Mouse (Mus musculus): Measurements from ENCODE around the gene Lsm10. TPM values are rescaled to one million over a fixed set of nuclear protein-coding genes. Genes with fewer than 3 reads are reported as not detected.
"Not testable (repeated sequence)": the region's sequence is repeated elsewhere in the genome, so short reads cannot be mapped to it uniquely, and the experiment has no call there.

Gene Lsm10
- polyA plus RNA-seq, 1 experiment from 2014 or later: 59.3 TPM

GRCm38 (mm10) chr4:126091873-126092272 is 4.5 kb upstream of the Lsm10 start:
- H3K9ac ChIP-seq (replicated peaks; ENCODE audit: low read length): no peak overlapping the region
- H3K9me3 ChIP-seq (ENCODE audit: low read length): no peaks in the 10 kb centered on the region
- H3K4me1 ChIP-seq (ENCODE audit: insufficient read depth, low read length): peaks cover 4% of the 10 kb centered on the region; the same call in 1 of the 2 replicates
- no peak for ATAC-seq (ENCODE audit: low FRiP score, low TSS enrichment)
- H3K36me3 ChIP-seq (ENCODE audit: insufficient read depth, low read length): no peaks in the 10 kb centered on the region
- WGBS: 84% methylated on average over 8 of the region's 8 CpGs
- no peak overlapping the region for H3K27ac ChIP-seq (ENCODE audit: low read length)
- no peaks in the 10 kb centered on the region for H3K27me3 ChIP-seq (ENCODE audit: insufficient read depth, low read length)
- H3K4me2 ChIP-seq (replicated peaks; ENCODE audit: low read depth, low read length): no peak overlapping the region
- no peak overlapping the region for H3K4me3 ChIP-seq (ENCODE audit: low read length)

DNA sequence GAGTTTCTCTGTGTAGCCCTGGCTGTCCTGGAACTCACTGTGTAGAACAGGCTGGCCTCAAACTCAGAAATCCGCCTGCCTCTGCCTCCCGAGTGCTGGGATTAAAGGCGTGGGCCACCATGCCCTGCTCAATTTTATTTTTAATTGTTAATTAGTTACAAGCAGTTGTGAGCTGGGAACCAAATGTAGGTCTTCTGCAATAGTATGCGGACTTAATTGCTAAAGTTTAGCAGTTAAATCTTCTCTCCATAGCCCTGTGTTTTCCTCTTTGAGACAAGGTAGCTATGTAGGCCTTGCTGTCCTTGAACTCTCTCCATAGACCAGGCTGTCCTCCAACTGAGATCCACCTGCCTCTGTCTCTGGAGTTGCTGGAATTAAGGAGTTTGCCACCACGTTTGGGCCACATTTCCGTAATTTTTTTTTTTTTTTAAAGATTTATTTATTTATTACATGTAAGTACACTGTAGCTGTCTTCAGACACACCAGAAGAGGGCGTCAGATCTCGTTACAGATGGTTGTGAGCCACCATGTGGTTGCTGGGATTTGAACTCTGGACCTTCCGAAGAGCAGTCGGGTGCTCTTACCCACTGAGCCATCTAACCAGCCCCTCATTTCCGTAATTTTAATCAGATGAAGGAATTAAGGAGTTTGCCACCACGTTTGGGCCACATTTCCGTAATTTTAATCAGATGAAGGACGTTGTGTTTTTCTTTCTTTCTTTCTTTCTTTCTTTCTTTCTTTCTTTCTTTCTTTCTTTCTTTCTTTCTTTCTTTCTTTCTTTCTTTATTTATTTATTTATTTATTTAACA is 597 bp upstream of the Lsm10 start:
- 53% methylated on average over 14 of the region's 14 CpGs for WGBS
- not testable (repeated sequence) for ATAC-seq (ENCODE audit: low FRiP score, low TSS enrichment); H3K4me3 ChIP-seq (ENCODE audit: low read length); H3K9me3 ChIP-seq (ENCODE audit: low read length); H3K9ac ChIP-seq (replicated peaks; ENCODE audit: low read length); H3K27me3 ChIP-seq (ENCODE audit: insufficient read depth, low read length); H3K4me1 ChIP-seq (ENCODE audit: insufficient read depth, low read length); H3K4me2 ChIP-seq (replicated peaks; ENCODE audit: low read depth, low read length); H3K27ac ChIP-seq (ENCODE audit: low read length); H3K36me3 ChIP-seq (ENCODE audit: insufficient read depth, low read length)

GRCm38 (mm10) chr4:126097711-126098253 is 1.4 kb downstream of the Lsm10 start:
- Histone ChIP-seq H3K27ac (ENCODE audit: low read length) (no peak overlapping the region), H3K4me2 (replicated peaks; ENCODE audit: low read depth, low read length) (no peak overlapping the region), H3K9ac (replicated peaks; ENCODE audit: low read length) (no peak overlapping the region), H3K27me3 (ENCODE audit: insufficient read depth, low read length) (no peaks in the 10 kb centered on the region), H3K9me3 (ENCODE audit: low read length) (no peaks in the 10 kb centered on the region), H3K4me1 (ENCODE audit: insufficient read depth, low read length) (peaks cover 14% of the 10 kb centered on the region), H3K4me3 (ENCODE audit: low read length) (no peak overlapping the region), H3K36me3 (ENCODE audit: insufficient read depth, low read length) (0 out of 2 replicates have a peak, but pooled peaks cover 5% of the 10 kb centered on the region)
- no peak for ATAC-seq (ENCODE audit: low FRiP score, low TSS enrichment)
- 90% methylated on average over 20 of the region's 20 CpGs for WGBS

GRCm38 (mm10) chr4:126099365-126099764 is 2.9 kb downstream of the Lsm10 start:
- H3K27me3 ChIP-seq (ENCODE audit: insufficient read depth, low read length): no peaks in the 10 kb centered on the region
- H3K27ac ChIP-seq (ENCODE audit: low read length): no peak overlapping the region
- H3K36me3 ChIP-seq (ENCODE audit: insufficient read depth, low read length): 0 out of 2 replicates have a peak, but pooled peaks cover 5% of the 10 kb centered on the region
- H3K9me3 ChIP-seq (ENCODE audit: low read length): no peaks in the 10 kb centered on the region
- no peak overlapping the region for H3K4me3 ChIP-seq (ENCODE audit: low read length)
- H3K4me1 ChIP-seq (ENCODE audit: insufficient read depth, low read length): peaks cover 21% of the 10 kb centered on the region
- no peak overlapping the region for H3K4me2 ChIP-seq (replicated peaks; ENCODE audit: low read depth, low read length)
- 91% methylated on average over 3 of the region's 3 CpGs for WGBS
- H3K9ac ChIP-seq (replicated peaks; ENCODE audit: low read length): no peak overlapping the region
- no peak for ATAC-seq (ENCODE audit: low FRiP score, low TSS enrichment)

GRCm38 (mm10) chr4:126100764-126101163 is 4.3 kb downstream of the Lsm10 start:
- H3K9me3 ChIP-seq (ENCODE audit: low read length): no peaks in the 10 kb centered on the region
- no peak overlapping the region for H3K9ac ChIP-seq (replicated peaks; ENCODE audit: low read length)
- no peak overlapping the region for H3K4me3 ChIP-seq (ENCODE audit: low read length)
- no peaks in the 10 kb centered on the region for H3K27me3 ChIP-seq (ENCODE audit: insufficient read depth, low read length)
- 85% methylated on average over 3 of the region's 3 CpGs for WGBS
- peaks cover 35% of the 10 kb centered on the region for H3K4me1 ChIP-seq (ENCODE audit: insufficient read depth, low read length)
- ATAC-seq (ENCODE audit: low FRiP score, low TSS enrichment): no peak
- H3K27ac ChIP-seq (ENCODE audit: low read length): no peak overlapping the region
- 0 out of 2 replicates have a peak, but pooled peaks cover 5% of the 10 kb centered on the region for H3K36me3 ChIP-seq (ENCODE audit: insufficient read depth, low read length)
- H3K4me2 ChIP-seq (replicated peaks; ENCODE audit: low read depth, low read length): no peak overlapping the region

GRCm38 (mm10) chr4:126102061-126102841 is 5.8 kb downstream of the Lsm10 start:
- 0 out of 2 replicates have a peak, but pooled peaks cover 5% of the 10 kb centered on the region for H3K36me3 ChIP-seq (ENCODE audit: insufficient read depth, low read length)
- peaks cover 32% of the 10 kb centered on the region for H3K4me1 ChIP-seq (ENCODE audit: insufficient read depth, low read length)
- peak overlapping the region; percentile 62 for H3K9ac ChIP-seq (replicated peaks; ENCODE audit: low read length)
- H3K27ac ChIP-seq (ENCODE audit: low read length): peak overlapping the region; percentile 84
- no peaks in the 10 kb centered on the region for H3K9me3 ChIP-seq (ENCODE audit: low read length)
- ATAC-seq (ENCODE audit: low FRiP score, low TSS enrichment): no peak
- peak overlapping the region; percentile 98 for H3K4me2 ChIP-seq (replicated peaks; ENCODE audit: low read depth, low read length)
- H3K27me3 ChIP-seq (ENCODE audit: insufficient read depth, low read length): no peaks in the 10 kb centered on the region
- WGBS: 45% methylated on average over 7 of the region's 7 CpGs
- H3K4me3 ChIP-seq (ENCODE audit: low read length): no peak overlapping the region

- Histone ChIP-seq H3K4me2 (replicated peaks; ENCODE audit: low read depth, low read length) (peak overlapping the region; percentile 98), H3K4me1 (ENCODE audit: insufficient read depth, low read length) (peaks cover 39% of the 10 kb centered on the region), H3K9ac (replicated peaks; ENCODE audit: low read length) (peak overlapping the region; percentile 62), H3K27me3 (ENCODE audit: insufficient read depth, low read length) (no peaks in the 10 kb centered on the region), H3K4me3 (ENCODE audit: low read length) (peak overlapping the region; percentile 67), H3K27ac (ENCODE audit: low read length) (peak overlapping the region; percentile 84), H3K9me3 (ENCODE audit: low read length) (no peaks in the 10 kb centered on the region), H3K36me3 (ENCODE audit: insufficient read depth, low read length) (0 out of 2 replicates have a peak, but pooled peaks cover 5% of the 10 kb centered on the region)
- WGBS: under 1% methylated on average over 15 of the region's 15 CpGs
- ATAC-seq (ENCODE audit: low FRiP score, low TSS enrichment): peak; percentile 60
Measured at GRCm38 (mm10) chr4:126103057-126103581, 6.7 kb downstream of the Lsm10 start.

DNA sequence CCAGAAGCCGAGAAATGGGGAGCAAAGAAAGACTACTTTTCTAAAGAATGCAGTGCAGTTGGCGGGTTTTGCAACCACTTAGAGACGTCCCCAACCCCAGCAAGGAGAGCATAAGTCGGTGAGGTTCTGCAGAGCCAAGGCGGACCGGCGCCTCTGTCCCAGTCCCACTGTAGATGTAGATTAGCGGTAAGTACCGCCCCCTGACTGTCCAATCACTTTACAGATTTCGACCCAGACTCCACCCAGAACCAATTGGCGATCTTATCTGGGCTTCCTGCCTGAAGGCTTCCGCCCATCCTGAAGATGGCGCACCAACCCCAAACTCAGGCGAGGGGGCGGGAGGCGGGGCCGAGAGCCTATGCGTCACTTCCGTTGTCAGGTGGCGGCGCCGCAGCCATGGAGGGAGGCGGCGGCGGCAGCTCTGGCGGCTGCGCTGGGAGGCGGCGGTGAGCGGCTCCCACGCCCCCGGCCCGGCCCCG is 7.2 kb downstream of the Lsm10 start, which contains the start of gene Stk40:
TSS of gene Stk40 (plus strand) at position 368 of the 479 bp plus-strand sequence.
- peak within 1 kb of the TSS; percentile 98 for H3K4me2 ChIP-seq (replicated peaks; ENCODE audit: low read depth, low read length)
- H3K4me3 ChIP-seq (ENCODE audit: low read length): peak within 1 kb of the TSS; percentile 67
- H3K27ac ChIP-seq (ENCODE audit: low read length): peak within 1 kb of the TSS; percentile 84
- no peaks in the 10 kb centered on the region for H3K9me3 ChIP-seq (ENCODE audit: low read length)
- 0 out of 2 replicates have a peak, but pooled peaks cover 5% of the 10 kb centered on the region for H3K36me3 ChIP-seq (ENCODE audit: insufficient read depth, low read length)
- WGBS: 2% methylated on average over 34 of the region's 34 CpGs
- peak within 1 kb of the TSS; percentile 73 for H3K9ac ChIP-seq (replicated peaks; ENCODE audit: low read length)
- peak; percentile 95 for ATAC-seq (ENCODE audit: low FRiP score, low TSS enrichment)
- H3K4me1 ChIP-seq (ENCODE audit: insufficient read depth, low read length): peaks cover 44% of the 10 kb centered on the region
- H3K27me3 ChIP-seq (ENCODE audit: insufficient read depth, low read length): no peaks in the 10 kb centered on the region

- Histone ChIP-seq H3K27me3 (ENCODE audit: insufficient read depth, low read length) (no peaks in the 10 kb centered on the region), H3K9ac (replicated peaks; ENCODE audit: low read length) (peak overlapping the region; percentile 73), H3K4me3 (ENCODE audit: low read length) (peak overlapping the region; percentile 67), H3K36me3 (ENCODE audit: insufficient read depth, low read length) (no peaks in the 10 kb centered on the region), H3K4me2 (replicated peaks; ENCODE audit: low read depth, low read length) (peak overlapping the region; percentile 98), H3K4me1 (ENCODE audit: insufficient read depth, low read length) (peaks cover 53% of the 10 kb centered on the region), H3K9me3 (ENCODE audit: low read length) (no peaks in the 10 kb centered on the region), H3K27ac (ENCODE audit: low read length) (peak overlapping the region; percentile 63)
- 1% methylated on average over 34 of the region's 34 CpGs for WGBS
- peak; percentile 21 for ATAC-seq (ENCODE audit: low FRiP score, low TSS enrichment)
Measured at GRCm38 (mm10) chr4:126104261-126105075, 8.0 kb downstream of the Lsm10 start.
